In the genomic region with DNA sequence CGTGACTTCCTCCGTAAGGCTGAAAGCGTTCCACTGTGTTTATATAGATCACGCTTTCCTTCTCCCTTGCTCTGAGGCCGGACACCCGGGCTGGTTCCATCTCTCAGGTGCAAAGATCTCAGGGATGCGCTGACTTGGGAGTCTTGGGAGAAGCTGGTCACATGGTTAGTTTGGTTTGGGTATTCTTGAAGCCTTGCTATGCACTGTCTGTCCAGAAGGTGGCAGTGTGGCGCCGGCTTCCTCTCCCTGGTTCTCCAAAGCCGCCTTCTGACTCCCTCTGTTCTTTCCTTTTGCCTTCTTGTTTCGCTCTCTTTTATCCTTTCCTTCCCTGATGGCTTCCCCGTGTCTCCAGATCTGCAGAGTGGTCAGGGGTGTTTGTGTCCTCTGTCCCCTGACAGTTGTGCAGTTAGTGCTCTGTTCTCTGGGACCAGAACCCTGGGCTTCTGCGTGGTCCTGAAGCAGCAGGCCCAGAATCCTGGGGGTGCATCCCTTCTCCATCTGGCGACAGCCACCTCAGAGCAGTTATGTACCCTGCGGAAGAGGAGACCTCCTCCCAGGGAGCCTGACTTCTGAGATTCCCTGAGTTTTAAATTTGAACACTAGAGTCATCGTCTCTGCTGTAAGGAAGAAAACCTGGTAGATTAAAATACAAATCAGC, we compare ENCODE assay signal across 8 mouse cellular contexts.
DNase-seq lines count a peak whose midpoint lies in the region; ATAC-seq and TF ChIP-seq lines count a peak whose summit lies in the region.

No protein-coding gene starts in this region.

- TF ChIP-seq CTCF in liver, adult 2 months (IDR thresholded peaks at IDR 0.05; ENCODE audit: low read depth, low read length), result peak; percentile 93

- H3K27ac ChIP-seq in liver, adult 2 months (replicated peaks; ENCODE audit: insufficient read depth, low read depth, low read length), result no peak overlapping the region

- ATAC-seq in monocyte, adult 5-6 weeks (replicated peaks; ENCODE audit: insufficient number of reproducible peaks, low FRiP score, low TSS enrichment, poor library complexity, severe bottlenecking), result peak; percentile 62

- TF ChIP-seq POLR2A in liver, adult 2 months (IDR thresholded peaks at IDR 0.05; ENCODE audit: extremely low read depth, insufficient read depth, low read length), result no peak

- 44% methylated on average over 16 of the region's 16 CpGs for WGBS in liver, adult 2 months

- peaks cover 28% of the 10 kb centered on the region for H3K4me1 ChIP-seq in liver, adult 2 months (ENCODE audit: control insufficient read depth, insufficient read depth, low read length)

- H3K79me2 ChIP-seq in liver, adult 2 months (ENCODE audit: control insufficient read depth, insufficient read depth, low read length), result peaks cover 62% of the 10 kb centered on the region

- DNase-seq in 3T3-L1 (ENCODE audit: low read depth, low spot score), result peak; percentile 85
- peak; percentile 37 for DNase-seq in T-cell, adult 2 months (ENCODE audit: low spot score)
- DNase-seq in embryo, embryonic 10.5 days (ENCODE audit: low spot score), result peak; percentile 93
- peak; percentile 96 for DNase-seq in heart, adult 11 months
- DNase-seq in kidney, adult 8-10 months, result peak; percentile 82 to 92
- DNase-seq in liver, adult 2 months (ENCODE audit: extremely low read depth, low read depth, low spot score), result peak; percentile 64
- peak; percentile 66 for DNase-seq in splenic B cell, adult 2 months (ENCODE audit: low read depth, low spot score)

- no peaks in the 10 kb centered on the region for H3K36me3 ChIP-seq in liver, adult 2 months (ENCODE audit: control insufficient read depth, insufficient read depth, low read length)
- no peaks in the 10 kb centered on the region for H3K36me3 ChIP-seq in splenic B cell, adult 2 months (ENCODE audit: control insufficient read depth, insufficient read depth, low read length, poor library complexity, severe bottlenecking)

- no peak overlapping the region for H3K4me3 ChIP-seq in liver, adult 2 months (ENCODE audit: insufficient read depth, low read depth, low read length)

- no peaks in the 10 kb centered on the region for H3K27me3 ChIP-seq in liver, adult 2 months (ENCODE audit: control insufficient read depth, insufficient read depth, low read length)
- H3K27me3 ChIP-seq in splenic B cell, adult 2 months (ENCODE audit: control insufficient read depth, insufficient read depth, low read length, poor library complexity, severe bottlenecking), result no peaks in the 10 kb centered on the region

- H3K9ac ChIP-seq in liver, adult 2 months (ENCODE audit: low read depth, low read length), result peak overlapping the region; percentile 43; the same call in 1 of the 2 replicates

Comparison
In these comparisons a context has a peak if more than half of its experiments do, and no peak if none do; other contexts are left out.
1. DNase-seq: peak in every context shown above with its lines; median percentile 96 in heart, adult 11 months; 93 in embryo, embryonic 10.5 days; 87 in kidney, adult 8-10 months; 85 in 3T3-L1; 66 in splenic B cell, adult 2 months; 64 in liver, adult 2 months; 37 in T-cell, adult 2 months.